In the genomic region with DNA sequence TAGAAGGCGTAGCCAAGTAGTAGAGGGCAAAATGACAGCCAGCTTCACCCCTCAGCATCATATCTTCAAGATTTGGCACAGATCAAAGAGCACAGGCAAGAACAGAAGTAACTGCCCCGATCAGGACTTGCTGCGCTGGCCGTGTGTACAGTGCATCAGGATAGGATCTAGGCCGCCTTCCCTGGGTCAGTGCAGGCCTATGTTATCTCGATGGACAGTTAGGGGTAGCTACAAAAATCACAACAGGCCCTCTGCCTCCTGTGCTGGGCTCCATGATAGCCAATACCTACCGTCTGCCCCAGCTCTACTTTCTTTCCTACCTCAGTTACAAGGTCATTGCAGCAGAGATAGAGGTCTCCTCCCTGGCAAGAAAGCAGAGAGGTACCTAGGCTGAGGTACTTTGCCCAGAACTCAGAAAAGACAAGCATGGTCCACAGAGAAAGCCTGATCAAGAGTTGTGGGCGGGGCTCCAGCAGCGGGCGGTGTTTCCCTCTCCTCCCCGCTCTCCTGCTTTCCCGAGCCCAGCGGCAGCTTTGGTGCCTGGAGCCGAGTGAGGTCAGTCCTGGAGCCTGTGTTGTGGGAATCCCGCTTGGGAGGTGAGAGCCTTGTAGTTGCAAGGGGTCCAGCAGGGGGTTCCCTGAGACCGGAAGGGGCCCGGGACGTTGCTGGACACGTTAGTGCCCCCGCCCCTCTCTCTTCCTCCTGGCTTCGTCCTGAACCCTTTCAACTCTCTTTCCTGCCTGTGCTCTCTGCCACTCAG, we compare ENCODE assay signal across 8 mouse cellular contexts. TPM values are rescaled to one million over a fixed set of nuclear protein-coding genes. Genes with fewer than 3 reads are reported as not detected.
DNase-seq lines count a peak whose midpoint lies in the region; ATAC-seq and TF ChIP-seq lines count a peak whose summit lies in the region.

A gene (plus strand): TSS at position 502 of the 760 bp plus-strand sequence.

- TF ChIP-seq POLR2A in bone marrow, adult 2 months (IDR thresholded peaks at IDR 0.05; ENCODE audit: borderline replicate concordance, control insufficient read depth, low read depth, low read length) = no peak

- H3K9me3 ChIP-seq in E14TG2a.4 (ENCODE audit: low read length) = no peaks in the 10 kb centered on the region
- no peaks in the 10 kb centered on the region for H3K9me3 ChIP-seq in hindbrain, embryonic 16.5 days (ENCODE audit: control insufficient read depth, low read length)
- H3K9me3 ChIP-seq in liver, embryonic 12.5 days (replicated peaks) = no peaks in the 10 kb centered on the region

- peaks cover 41% of the 10 kb centered on the region for H3K4me1 ChIP-seq in E14TG2a.4 (replicated peaks; ENCODE audit: low read depth, low read length)
- peaks cover 6% of the 10 kb centered on the region for H3K4me1 ChIP-seq in bone marrow, adult 2 months (ENCODE audit: control insufficient read depth, insufficient read depth, low read length)
- peaks cover 15% of the 10 kb centered on the region for H3K4me1 ChIP-seq in hindbrain, embryonic 16.5 days (ENCODE audit: control insufficient read depth, insufficient read depth, low read depth, low read length)
- peaks cover 31% of the 10 kb centered on the region for H3K4me1 ChIP-seq in liver, embryonic 12.5 days

- H3K4me2 ChIP-seq in hindbrain, embryonic 16.5 days (ENCODE audit: low read length) = peak within 1 kb of the TSS; percentile 54
- H3K4me2 ChIP-seq in liver, embryonic 12.5 days = peak within 1 kb of the TSS; percentile 68

- H3K36me3 ChIP-seq in E14TG2a.4 (ENCODE audit: insufficient read depth, low read length) = no peaks in the 10 kb centered on the region
- H3K36me3 ChIP-seq in hindbrain, embryonic 16.5 days (ENCODE audit: control insufficient read depth, insufficient read depth, low read length) = no peaks in the 10 kb centered on the region
- H3K36me3 ChIP-seq in liver, embryonic 12.5 days = no peaks in the 10 kb centered on the region

- peak within 1 kb of the TSS; percentile 57 for H3K27ac ChIP-seq in bone marrow, adult 2 months (ENCODE audit: control insufficient read depth, insufficient read depth, low read depth, low read length, poor library complexity)
- no peak within 1 kb of the TSS for H3K27ac ChIP-seq in hindbrain, embryonic 16.5 days (ENCODE audit: low read depth, low read length)
- H3K27ac ChIP-seq in liver, embryonic 12.5 days = no peak within 1 kb of the TSS

- WGBS in bone marrow, adult 2 months = 19% methylated on average over 21 of the region's 21 CpGs
- 21% methylated on average over 21 of the region's 21 CpGs for WGBS in hindbrain, embryonic 16.5 days
- 16% methylated on average over 21 of the region's 21 CpGs for WGBS in liver, embryonic 12.5 days (ENCODE audit: insufficient replicate concordance)

- DNase-seq in gastrocnemius, postnatal 10 days = peak; percentile 74
- peak; percentile 62 for DNase-seq in neural tube, embryonic 10.5 days (ENCODE audit: extremely low spot score, low spot score)
- DNase-seq in T-cell, adult 2 months (ENCODE audit: low spot score) = no peak
- no peak for DNase-seq in right cerebral cortex, postnatal 36 days (ENCODE audit: low spot score in 2 of 2)

- peak within 1 kb of the TSS; percentile 65 for H3K4me3 ChIP-seq in E14TG2a.4 (replicated peaks; ENCODE audit: low read length)
- H3K4me3 ChIP-seq in bone marrow, adult 2 months (replicated peaks; ENCODE audit: control insufficient read depth, low read depth, low read length) = peak within 1 kb of the TSS; percentile 67
- H3K4me3 ChIP-seq in hindbrain, embryonic 16.5 days (ENCODE audit: low read length) = peak within 1 kb of the TSS; percentile 31
- peak within 1 kb of the TSS; percentile 48 for H3K4me3 ChIP-seq in liver, embryonic 12.5 days

- H3K9ac ChIP-seq in hindbrain, embryonic 16.5 days (ENCODE audit: low read depth, low read length) = peak within 1 kb of the TSS; percentile 58
- H3K9ac ChIP-seq in liver, embryonic 12.5 days = peak within 1 kb of the TSS; percentile 50; the same call in 1 of the 2 replicates

- peaks cover 62% of the 10 kb centered on the region for H3K27me3 ChIP-seq in E14TG2a.4 (ENCODE audit: insufficient read depth, low read length)
- H3K27me3 ChIP-seq in hindbrain, embryonic 16.5 days (replicated peaks; ENCODE audit: control insufficient read depth, insufficient read depth, low read length) = peaks cover 4% of the 10 kb centered on the region; the same call in 1 of the 2 replicates
- peaks cover 54% of the 10 kb centered on the region for H3K27me3 ChIP-seq in liver, embryonic 12.5 days (replicated peaks)

- peak; percentile 38; the same call in 1 of the 2 replicates for ATAC-seq in hindbrain, embryonic 16.5 days
- 0 out of 2 replicates have a peak, but pooled peaks have one; percentile 16 for ATAC-seq in liver, embryonic 12.5 days

- no peak for TF ChIP-seq CTCF in E14TG2a.4 (conservative IDR thresholded peaks at IDR 0.05; ENCODE audit: low read length)
- no peak for TF ChIP-seq CTCF in bone marrow, adult 2 months (IDR thresholded peaks at IDR 0.05; ENCODE audit: control insufficient read depth, insufficient read depth, low read length)

RNA-seq across cellular contexts. Expression of the gene that starts here (rescaled TPM):
- 1.0 and 1.6 TPM in 2 replicates for polyA plus RNA-seq in bone marrow, adult 2 months (2011; ENCODE audit: insufficient read depth, insufficient read length, low replicate concordance, missing spikeins)
- total RNA-seq in gastrocnemius, postnatal 10 days (2021) = 1 to 10 TPM; 2.0 to 2.1 TPM
- 0.19 and 0.60 TPM in 2 replicates for polyA plus RNA-seq in hindbrain, embryonic 16.5 days (2015; fragmentation: Nextera tagmentation; extraction: Ambion mirVana)
- polyA plus RNA-seq in liver, embryonic 12.5 days (2016; fragmentation: Nextera tagmentation; extraction: Ambion mirVana) = 0.42 and 0.60 TPM in 2 replicates

Comparison
In these comparisons a context has a peak if more than half of its experiments do, and no peak if none do; other contexts are left out.
1. Peak in ATAC-seq, H3K4me3 ChIP-seq, H3K9ac ChIP-seq and H3K4me2 ChIP-seq in hindbrain, embryonic 16.5 days; RNA of the gene not detected or under 1 TPM.
2. Peak in ATAC-seq, H3K4me3 ChIP-seq, H3K9ac ChIP-seq and H3K4me2 ChIP-seq in liver, embryonic 12.5 days; RNA of the gene not detected or under 1 TPM.
3. DNase-seq: peak in gastrocnemius, postnatal 10 days (single experiment) and neural tube, embryonic 10.5 days (single experiment); none in T-cell, adult 2 months (single experiment) and right cerebral cortex, postnatal 36 days (0 of 2).
4. Peak in every context shown above with its lines, with median percentiles within 50 percentile points of each other: H3K4me3 ChIP-seq.